Mouse (Mus musculus) thymus, adult 18-20 months (tissue): Measurements from ENCODE around the gene Naif1.

Experiments used
- DNase-seq, 2 experiments: peaks; one replicate each; pipeline ENCODE4 v3.0.0; 2022; ENCODE audit warnings: mixed read lengths in 2 of 2

The Naif1 gene

DNA sequence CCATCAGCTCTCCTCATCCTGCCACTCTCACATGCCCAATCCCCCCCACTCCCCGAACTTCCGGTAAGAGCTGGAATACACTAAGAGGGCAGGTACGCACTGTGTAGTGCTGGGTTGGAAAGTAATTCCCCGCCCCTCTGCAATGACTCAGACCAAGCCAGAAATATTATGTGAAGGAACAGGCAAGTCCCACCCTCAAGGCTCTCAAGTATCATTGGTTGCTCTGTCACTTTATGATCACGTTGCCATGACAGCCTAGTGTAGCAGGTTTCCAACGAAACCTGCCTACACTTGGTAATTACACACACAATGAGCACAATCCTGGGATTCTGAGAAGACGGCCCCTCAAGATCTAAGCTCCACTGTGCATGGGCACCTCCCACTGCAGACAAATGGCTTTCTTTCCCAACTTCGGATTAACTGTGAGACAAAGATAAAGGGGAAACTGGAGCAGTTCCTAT, 22.0 kb upstream of the Naif1 start:
- DNase-seq, result no peak

DNA sequence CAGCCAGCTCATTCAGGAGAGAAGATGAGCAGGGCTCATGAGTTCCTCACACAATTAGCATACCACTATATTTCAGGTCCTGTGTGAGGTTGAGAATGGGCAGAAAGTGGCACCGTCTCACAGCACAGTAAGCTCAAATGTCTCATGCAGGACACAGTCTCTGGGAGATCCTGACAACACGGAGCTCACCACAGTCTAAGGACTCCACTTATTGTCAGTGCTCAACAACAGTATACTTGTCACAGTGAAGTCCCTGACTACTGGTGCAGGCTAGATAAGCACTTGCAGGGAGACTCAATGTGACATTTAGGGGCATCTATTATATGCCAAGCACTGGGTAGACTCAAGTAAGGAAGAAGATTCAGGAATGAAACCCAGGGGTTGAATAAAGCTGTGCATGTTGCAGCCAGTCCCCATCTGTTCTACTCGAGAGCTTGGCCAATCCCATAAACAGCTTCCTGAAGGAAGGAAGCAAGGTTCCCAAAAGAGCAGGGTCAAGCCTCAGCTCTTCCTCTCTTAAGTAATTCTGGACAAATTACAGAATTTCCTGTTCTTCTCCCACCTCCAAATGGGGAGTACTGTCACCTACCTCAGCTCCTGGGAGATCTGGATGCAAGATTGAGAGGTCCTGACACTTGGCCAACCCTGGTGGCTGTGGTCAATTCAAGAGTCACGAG, 20.9 kb upstream of the Naif1 start:
- DNase-seq, result no peak

DNA sequence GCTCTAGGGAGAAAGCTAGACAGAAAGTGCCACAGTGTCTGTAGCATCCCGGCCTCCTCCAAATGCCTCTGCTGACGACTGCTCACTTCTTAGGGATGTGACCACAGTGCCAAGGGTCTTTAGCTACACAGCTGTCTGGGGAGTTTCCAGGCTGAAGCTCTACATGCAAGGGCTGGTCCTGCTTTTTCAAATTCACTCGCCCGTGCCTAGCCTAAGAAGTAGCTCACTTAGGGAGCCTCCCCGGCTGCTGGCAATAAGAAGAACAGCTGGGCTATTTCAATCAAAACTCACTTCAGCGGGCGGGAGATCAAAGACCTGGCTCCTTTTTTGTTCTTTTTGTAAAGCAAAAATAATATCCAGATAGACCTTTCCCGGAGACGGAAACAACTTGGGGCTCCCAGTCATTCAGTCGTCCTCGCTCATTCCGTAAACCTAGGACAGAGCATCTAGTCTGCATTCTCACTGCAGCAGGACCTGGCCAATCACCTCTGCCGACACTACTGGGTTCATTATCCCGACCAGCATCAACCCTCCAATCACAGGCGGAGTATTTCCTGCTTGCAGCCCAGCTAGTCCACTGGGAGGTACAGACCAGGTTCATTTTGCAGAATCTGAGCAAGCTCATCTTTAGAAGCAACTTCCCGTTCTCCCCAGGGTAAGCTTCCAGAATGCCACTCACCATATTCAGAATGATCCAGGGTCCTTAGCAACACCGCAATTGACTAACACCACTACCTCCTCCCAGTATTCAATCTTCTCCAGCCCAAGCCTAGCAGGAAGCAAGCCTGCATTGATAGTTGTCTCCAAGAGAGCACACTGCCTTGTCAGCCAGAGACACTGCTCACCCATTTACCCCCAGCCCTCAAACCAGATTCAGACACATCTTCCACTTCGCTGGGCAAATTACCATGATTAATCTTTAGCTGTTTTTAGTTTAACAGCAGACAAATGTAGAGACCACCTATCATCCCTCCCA, 19.3 kb upstream of the Naif1 start:
- no peak for DNase-seq

DNA sequence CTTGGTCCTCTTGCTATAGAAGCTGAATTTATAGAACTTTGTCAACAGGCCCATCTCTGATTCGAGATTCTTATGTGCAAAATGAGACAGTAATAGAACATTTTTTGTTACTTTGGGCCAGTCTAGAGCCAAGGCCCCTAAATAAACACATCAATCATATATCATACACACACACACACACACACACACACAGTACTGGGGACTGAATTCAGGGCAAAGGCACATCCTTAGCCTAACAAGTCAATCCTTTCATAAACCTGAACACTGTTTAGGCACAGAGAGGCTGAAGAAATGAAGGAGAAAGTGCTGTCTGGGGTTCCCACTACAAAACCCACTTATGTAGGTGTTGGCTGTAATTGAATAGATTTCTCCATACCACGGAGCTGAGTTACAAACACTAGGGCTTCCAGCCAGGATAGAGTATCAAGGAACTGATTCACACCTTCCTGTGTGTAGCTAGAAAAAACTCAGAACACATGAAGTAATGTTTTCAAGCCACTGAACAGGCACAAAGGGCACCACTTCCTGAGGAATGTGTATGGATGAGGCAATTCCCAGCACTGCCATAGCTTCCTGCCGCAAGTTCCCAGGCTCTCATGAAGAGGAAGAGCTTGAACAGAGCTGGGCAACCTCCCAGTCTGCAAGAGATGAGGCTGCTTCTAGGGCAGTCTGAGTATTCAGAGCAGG, 13.4 kb upstream of the Naif1 start:
- DNase-seq, result no peak

DNA sequence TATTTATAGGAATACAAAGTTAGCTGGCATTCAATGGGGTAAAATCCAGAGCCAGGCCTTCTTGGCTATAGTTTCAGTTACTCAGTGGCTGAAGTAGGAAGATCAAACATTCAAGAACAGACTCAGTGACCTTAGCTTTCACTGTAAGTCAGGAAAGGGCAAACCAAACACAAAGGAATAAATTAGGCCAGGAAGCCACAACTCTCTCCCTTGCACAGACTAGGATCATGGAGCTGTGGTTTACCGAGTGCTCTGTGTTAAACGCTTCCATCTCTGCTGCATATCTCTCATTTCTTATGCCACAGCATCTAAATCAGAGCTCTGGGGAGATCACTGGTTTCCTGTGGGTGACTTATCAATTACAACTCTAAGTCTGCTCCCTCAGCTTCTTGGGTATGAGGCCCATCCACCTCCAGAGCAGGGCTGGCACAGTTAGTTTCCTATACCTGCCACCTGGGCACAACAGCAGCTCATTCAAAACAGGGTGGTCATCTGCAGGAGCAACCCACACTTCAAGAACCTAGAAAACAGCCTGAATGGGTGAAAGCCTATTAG, 12.6 kb upstream of the Naif1 start:
- DNase-seq, result no peak

DNA sequence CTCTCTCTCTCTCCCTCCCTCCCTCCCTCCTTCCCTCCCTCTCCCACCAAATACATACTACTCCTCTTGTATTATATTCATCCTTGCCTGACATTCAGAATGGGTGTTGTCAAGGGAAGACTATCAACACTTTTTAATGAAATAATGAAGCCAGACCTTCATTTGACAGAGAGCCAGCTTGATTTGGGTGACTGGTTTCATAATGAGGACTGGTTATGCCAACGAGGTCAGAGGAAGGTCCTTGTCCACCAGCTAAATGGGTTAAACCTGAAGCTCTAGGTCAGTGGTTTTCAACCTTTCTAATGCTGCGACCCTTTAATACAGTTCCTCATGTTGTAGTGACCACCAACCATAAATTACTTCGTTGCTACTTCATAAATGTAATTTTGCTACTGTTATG, 11.5 kb upstream of the Naif1 start:
- no peak for DNase-seq

DNA sequence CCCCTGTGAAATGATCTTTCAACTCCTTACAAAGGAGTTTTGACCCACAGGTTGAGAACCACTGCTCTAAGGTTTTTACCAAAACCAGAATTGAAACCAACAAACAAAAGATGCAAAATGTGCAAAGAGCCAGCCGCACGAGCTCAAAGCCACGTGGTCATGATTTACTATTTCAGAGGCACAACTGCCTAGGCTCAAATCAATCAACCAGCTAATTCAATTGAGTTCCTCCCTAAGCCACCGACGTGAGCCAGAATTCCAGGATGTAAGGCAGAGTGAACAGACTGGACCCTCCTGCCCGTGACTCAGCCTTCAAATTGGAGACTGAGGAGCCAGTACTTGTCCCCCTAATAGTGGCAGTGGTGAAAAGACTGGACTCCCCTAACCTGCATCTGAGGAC, 11.1 kb upstream of the Naif1 start:
- no peak for DNase-seq

DNA sequence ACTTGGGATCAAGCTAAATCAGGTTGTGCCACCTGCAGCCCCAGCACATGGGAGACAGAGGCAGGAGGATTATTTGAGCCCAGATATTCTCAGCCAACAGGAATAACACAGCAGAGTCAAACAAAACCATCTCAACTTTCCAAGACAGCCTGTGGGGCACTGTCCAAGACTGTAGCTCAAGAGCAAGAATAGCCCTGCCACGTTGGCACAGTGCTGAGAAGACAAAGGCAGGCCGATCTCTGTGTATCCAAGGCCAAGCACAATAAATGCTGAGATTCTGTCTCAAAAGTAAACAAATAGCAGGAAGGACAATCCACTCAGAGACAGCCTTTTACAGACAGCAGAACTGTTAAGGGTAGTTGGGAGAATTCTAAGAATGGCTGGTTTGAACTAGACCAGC, 10.1 kb upstream of the Naif1 start:
- no peak for DNase-seq

DNA sequence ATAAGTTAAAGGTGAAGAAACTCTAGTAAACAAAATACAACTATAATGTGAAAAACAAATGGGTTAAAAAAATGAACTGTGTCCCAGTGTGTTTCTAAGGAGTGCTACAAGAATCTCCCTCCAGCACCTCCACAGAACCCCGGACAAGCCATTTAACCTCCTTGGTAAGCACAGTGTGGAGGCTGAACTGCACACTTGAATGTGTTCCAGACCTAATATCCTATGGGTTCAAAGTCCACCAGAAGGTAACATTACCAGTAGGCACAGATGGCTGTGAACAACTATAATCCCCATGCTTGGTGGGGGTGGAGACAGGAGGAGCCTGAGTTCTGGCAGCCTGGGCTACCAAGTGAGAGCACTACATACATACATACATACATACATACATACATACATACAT, 9.6 kb upstream of the Naif1 start:
- no peak for DNase-seq

DNA sequence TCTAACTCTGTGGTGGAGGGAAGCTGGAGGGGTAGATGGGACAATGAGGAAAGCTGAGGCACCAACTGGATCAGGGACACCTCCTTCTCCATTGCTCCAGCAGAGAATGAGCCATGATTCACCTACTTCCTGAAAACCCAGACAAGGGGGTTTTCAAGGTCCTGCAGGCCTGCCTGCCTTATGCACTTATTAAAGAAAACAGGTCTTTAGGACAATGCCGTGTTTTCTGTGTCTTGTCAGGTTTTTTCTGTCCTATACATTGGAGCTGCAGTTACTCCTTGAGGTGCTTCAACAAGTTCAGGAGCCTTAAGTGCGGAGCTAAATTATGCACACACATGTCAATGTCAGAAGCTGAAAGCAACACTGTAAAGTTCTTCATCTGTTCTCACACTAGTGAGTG, 8.7 kb upstream of the Naif1 start:
- DNase-seq, result no peak

DNA sequence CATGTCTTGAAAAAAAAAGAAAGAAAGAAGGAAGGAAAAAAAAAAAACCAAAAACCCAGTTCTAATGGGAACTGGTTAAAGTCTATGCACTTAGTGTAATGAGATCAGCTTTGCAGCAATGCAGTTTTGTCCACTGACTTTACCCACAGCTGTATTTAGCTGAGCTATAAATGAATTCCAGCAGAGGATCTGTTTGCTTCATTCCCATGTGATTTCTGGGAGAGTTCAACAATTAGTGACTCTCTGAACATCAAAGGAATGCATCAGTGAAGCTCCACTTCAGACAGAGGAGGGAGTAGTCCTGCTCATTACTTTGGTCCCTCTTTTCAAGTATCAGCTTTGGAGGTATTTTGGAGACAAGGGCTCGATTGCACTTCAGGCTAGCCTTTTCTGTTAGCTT, 4.7 kb upstream of the Naif1 start:
- no peak for DNase-seq

DNA sequence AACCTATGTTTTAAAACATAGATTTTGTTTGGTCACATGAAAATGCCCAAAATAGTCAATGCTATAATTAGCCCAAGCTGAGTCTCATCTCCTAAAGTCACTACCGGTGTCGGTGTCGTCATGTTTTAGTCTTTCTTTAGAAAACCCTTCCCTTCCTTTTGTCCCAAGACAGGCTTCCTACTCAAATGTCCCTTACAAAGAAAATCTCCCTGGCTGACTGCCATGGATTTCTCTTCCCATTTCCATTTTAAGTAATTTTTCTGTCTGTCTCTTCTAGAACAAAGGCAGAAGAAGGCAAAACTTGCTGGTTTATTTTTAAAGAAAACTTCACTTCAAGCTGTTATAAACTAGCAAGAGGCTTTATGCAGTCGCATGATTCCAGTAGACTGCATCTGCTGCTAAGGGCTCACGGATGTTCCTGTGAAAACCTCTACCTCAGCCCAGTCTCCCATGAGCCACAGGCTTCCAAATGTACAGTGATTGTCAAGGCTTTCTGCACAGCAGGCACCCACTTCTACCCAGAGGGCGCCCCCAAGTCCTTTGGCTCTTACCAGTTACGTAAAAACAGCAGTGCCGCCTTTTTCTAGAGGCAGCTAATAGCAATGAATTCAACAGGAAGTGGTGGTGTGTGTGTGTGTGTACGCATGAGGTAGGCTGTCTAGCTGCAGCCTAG, 2.9 kb upstream of the Naif1 start:
- DNase-seq, result peak; percentile 53 to 74

DNA sequence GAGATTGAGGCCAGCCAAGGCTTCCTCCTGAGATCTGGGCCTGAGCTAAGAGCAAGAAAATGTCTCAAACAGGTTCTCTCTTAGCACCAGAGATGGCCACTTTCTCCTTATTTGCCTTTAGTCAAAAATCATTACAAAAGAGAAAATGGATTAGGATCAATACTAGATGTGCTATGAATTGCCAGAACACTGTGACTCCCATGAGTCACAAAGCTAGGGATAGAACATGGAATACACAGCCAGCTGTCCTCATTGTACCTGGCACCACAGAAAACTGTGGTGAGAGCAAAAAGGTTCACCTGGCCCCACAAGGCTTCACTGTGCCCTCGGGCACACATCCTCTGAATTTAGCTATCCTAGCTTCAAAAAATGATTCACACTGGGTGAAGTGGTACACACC, 1.8 kb upstream of the Naif1 start:
- no peak for DNase-seq

DNA sequence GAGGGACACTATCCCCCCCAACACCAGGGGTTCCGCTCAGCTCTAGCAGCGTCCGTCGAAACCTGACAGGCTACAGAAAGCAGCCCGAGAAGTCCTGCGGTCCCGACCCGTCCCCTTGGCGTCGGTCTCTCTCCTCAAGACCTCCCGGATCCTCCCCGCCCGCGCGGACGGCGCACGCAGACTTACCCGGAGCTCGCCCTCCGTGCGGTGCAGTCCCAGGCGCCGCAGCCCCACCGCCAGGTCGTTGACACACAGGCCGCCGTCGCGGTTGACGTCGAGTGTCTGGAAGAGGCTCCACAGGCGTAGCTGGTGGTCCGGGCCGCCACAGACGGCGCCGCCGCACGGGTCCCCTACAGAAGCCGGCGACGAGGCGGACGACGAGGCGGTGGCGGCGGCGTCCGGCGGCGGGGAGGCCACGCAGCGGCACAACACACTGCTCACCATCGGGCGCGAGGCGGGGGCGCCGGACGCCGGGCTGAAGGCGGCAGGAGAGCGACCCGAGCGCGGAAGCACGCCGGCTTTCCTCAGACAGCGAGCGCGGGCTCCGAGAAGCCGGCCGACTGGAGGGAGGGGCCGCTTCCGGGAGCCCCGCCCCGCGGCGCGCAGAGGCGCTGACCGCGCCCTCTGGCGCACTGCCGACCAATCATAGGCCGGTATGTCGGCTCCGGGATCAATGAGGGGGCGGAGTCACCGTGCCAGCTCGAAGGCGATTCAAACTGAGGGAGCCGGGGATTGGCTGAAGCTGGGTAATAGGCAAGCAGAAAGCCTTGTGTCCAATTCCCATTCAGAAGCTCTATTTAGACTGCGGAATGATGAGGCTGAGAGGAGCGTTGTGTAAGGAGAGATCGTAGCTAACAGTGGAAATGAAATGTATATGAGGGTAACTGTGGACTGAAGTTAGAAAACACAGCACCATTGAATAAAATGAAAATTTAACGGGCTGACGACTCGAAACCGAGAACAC, 906 bp downstream of the Naif1 start, which contains the start of gene Slc25a25:
Gene Slc25a25, minus strand, starts transcription at position 565 of the 964 bp plus-strand sequence.
- peak; percentile 94 to 95 for DNase-seq

DNA sequence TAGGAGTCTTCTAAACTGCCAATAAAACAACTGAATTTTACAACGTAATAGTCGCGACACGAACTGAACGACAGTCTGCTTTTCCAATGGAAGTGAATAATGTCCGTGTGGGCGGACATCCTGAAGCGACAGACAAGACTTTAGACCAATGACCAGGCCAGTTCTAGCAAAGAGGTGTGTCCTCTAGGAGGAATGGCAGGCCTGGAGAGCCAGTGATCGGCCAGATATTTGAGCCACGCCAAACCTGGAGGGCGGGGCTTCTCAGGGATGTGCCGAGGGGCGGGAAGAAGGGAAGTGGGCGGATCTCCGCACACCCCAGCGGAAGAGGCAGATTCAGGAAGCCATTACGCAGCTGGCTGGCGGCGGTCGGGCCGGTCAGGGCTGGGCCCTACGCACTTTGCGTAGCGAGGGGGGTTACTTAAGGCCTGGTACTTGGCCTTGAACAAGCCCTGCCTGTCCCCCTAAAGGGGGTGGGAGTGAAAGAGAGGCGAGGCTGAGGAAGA, 1.7 kb downstream of the Naif1 start:
- DNase-seq, result peak; percentile 95 to 96

DNA sequence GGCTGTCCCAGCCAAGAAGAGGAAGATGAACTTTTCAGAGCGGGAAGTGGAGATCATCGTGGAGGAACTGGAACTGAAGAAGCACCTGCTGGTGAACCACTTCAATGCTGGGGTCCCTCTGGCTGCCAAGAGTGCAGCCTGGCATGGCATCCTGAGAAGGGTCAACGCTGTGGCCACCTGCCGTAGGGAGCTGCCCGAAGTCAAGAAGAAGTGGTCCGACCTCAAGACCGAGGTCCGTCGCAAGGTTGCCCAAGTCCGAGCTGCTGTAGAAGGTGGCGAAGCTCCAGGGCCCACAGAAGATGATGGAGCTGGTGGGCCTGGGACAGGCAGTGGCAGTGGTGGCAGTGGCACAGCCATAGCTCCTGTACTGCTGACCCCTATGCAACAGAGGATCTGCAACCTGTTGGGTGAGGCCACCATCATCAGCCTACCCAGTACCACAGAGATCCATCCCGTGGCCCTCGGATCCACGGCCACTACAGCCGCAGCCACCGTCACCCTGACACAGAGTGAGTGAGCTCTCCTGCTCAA, 2.2 kb downstream of the Naif1 start:
- DNase-seq, result peak; percentile 27 to 54

DNA sequence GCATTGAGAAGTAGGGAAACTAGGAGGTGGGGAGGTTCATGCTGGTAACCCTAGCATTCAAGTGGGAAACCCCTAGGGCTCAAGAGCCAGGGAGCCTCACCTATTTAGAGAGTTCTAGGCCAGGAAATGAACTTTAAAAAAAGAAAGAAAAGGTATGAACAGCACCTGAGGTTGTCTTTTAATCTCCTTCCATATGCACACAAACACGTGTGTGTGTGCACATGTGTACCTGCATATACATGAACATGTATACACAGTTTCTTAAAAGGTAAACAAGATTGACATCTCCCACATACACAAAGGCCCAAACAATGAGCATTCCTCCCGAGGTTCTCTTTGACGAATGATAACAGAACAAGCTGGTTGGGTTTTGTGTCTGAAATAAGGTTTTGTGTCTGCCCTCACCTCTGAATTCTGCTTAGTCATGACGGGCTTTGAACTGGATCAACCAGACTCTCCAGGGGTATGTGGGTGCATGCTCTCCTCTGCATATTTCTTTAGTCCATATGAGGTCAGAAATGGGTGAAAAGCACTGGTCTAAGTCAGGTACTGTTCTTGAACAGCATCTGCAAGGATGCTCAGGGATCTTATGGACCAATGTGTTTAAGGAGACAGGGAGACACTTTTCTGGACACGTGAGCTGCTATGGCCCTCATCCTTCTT, 3.5 kb downstream of the Naif1 start:
- no peak for DNase-seq

DNA sequence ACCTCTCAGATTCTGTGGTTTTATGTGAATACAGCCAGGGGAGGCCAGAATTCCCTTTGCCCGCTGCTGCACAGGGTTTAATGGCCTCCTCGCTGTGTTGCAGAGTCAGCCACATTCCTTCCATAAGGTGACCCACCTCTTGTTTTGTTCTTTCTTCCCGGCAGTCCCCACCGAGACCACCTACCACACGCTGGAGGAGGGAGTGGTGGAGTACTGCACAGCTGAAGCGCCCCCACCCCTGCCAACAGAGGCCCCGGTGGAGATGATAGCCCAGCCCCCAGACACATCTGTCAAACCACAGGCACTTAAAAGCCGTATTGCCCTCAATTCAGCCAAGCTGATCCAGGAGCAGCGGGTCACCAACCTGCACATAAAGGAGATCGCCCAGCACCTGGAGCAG, 4.4 kb downstream of the Naif1 start:
- no peak for DNase-seq

DNA sequence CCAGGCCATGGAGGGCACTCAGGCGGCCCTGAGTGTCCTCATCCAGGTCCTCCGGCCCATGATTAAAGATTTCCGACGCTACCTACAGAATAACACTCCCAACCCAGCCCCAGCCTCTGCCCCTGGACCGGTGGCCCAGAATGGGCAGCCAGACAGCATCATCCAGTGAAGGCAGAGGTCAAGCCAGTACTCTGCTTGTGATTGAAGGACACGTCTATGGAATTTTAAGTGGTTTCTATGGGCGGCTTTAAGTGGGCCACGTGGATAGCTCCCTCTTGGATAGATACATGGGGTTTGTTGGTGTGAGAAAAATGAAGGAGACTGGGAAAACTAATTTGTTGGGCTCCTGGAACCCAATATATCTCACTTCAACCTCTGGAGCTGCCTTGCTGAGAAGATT, 4.8 kb downstream of the Naif1 start:
- DNase-seq, result no peak

DNA sequence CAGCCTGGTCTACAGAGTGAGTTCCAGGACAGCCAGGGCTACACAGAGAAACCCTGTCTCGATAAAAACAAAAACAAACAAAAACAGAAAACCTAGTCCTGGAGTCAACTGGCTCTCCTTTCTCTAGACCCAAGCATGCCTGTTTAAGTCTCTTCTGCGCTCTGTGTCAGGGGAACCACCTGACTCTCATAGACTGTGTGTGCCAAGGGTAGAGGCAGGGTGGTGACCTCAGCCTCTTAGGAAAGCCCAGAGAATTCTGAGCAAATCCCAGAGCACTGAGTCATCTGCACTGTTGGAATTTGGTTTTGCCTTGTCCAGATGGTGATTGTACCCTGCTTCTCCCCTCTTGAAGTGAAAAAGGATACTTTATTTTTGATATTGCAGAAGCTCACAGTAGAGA, 8.0 kb downstream of the Naif1 start:
- no peak for DNase-seq
